Mouse (Mus musculus): ENCODE data around the gene Map3k4. TPM values are rescaled to one million over a fixed set of nuclear protein-coding genes. Genes with fewer than 3 reads are reported as not detected.

Gene Map3k4
- polyA plus RNA-seq, 1 experiment from 2014 or later: 39.7 TPM

- WGBS: 88% methylated on average over 9 of the region's 9 CpGs
- Histone ChIP-seq H3K27ac (ENCODE audit: low read depth, low read length) (no peak overlapping the region), H3K27me3 (replicated peaks; ENCODE audit: control insufficient read depth, insufficient read depth, low read length) (no peaks in the 10 kb centered on the region), H3K36me3 (ENCODE audit: control insufficient read depth, insufficient read depth, low read length) (no peaks in the 10 kb centered on the region), H3K4me2 (ENCODE audit: low read length) (no peak overlapping the region), H3K4me1 (ENCODE audit: control insufficient read depth, insufficient read depth, low read depth, low read length) (peaks cover 11% of the 10 kb centered on the region), H3K9me3 (ENCODE audit: control insufficient read depth, low read length) (no peaks in the 10 kb centered on the region), H3K4me3 (ENCODE audit: low read length) (no peak overlapping the region), H3K9ac (ENCODE audit: low read depth, low read length) (no peak overlapping the region)
- ATAC-seq: no peak
Observed at GRCm38 (mm10) chr17:12309493-12309892, 9.1 kb downstream of the Map3k4 start.

- H3K36me3 ChIP-seq (ENCODE audit: control insufficient read depth, insufficient read depth, low read length): no peaks in the 10 kb centered on the region
- H3K4me1 ChIP-seq (ENCODE audit: control insufficient read depth, insufficient read depth, low read depth, low read length): peaks cover 8% of the 10 kb centered on the region
- H3K4me3 ChIP-seq (ENCODE audit: low read length): no peak overlapping the region
- H3K27me3 ChIP-seq (replicated peaks; ENCODE audit: control insufficient read depth, insufficient read depth, low read length): no peaks in the 10 kb centered on the region
- no peak overlapping the region for H3K27ac ChIP-seq (ENCODE audit: low read depth, low read length)
- no peak for ATAC-seq
- no peak overlapping the region for H3K9ac ChIP-seq (ENCODE audit: low read depth, low read length)
- H3K9me3 ChIP-seq (ENCODE audit: control insufficient read depth, low read length): no peaks in the 10 kb centered on the region
- H3K4me2 ChIP-seq (ENCODE audit: low read length): no peak overlapping the region
- 74% methylated on average over 8 of the region's 8 CpGs for WGBS
Observed at GRCm38 (mm10) chr17:12309059-12309458, 9.5 kb downstream of the Map3k4 start.

GRCm38 (mm10) chr17:12307251-12308135 is 11.1 kb downstream of the Map3k4 start:
- no peaks in the 10 kb centered on the region for H3K9me3 ChIP-seq (ENCODE audit: control insufficient read depth, low read length)
- H3K4me1 ChIP-seq (ENCODE audit: control insufficient read depth, insufficient read depth, low read depth, low read length): peaks cover 8% of the 10 kb centered on the region
- no peak overlapping the region for H3K4me2 ChIP-seq (ENCODE audit: low read length)
- no peaks in the 10 kb centered on the region for H3K36me3 ChIP-seq (ENCODE audit: control insufficient read depth, insufficient read depth, low read length)
- no peak for ATAC-seq
- H3K27ac ChIP-seq (ENCODE audit: low read depth, low read length): no peak overlapping the region
- H3K9ac ChIP-seq (ENCODE audit: low read depth, low read length): no peak overlapping the region
- no peaks in the 10 kb centered on the region for H3K27me3 ChIP-seq (replicated peaks; ENCODE audit: control insufficient read depth, insufficient read depth, low read length)
- H3K4me3 ChIP-seq (ENCODE audit: low read length): no peak overlapping the region
- 82% methylated on average over 20 of the region's 20 CpGs for WGBS

DNA sequence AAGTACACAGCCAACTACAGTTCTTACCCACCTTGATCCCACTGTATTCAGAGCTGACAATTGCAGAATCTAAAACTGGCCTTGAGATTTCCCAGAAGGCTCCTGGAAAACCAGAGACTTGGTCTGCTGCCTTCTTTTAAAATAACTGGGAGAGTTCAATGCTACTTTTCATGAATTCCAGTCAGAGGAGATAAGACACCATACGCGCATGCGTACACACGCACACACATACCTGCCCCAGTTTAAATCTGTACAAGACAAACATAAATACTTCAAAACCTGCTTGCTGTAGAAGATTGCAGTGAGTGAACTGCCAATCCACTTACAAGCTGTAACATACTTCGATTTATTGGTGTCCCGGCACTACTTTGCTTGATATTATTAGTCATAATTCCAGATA is 13.9 kb downstream of the Map3k4 start:
- WGBS: 95% methylated on average over 6 of the region's 6 CpGs
- H3K27ac ChIP-seq (ENCODE audit: low read depth, low read length): no peak overlapping the region
- no peak overlapping the region for H3K4me2 ChIP-seq (ENCODE audit: low read length)
- peaks cover 24% of the 10 kb centered on the region for H3K4me1 ChIP-seq (ENCODE audit: control insufficient read depth, insufficient read depth, low read depth, low read length)
- H3K4me3 ChIP-seq (ENCODE audit: low read length): no peak overlapping the region
- no peaks in the 10 kb centered on the region for H3K36me3 ChIP-seq (ENCODE audit: control insufficient read depth, insufficient read depth, low read length)
- no peaks in the 10 kb centered on the region for H3K27me3 ChIP-seq (replicated peaks; ENCODE audit: control insufficient read depth, insufficient read depth, low read length)
- no peak for ATAC-seq
- no peak overlapping the region for H3K9ac ChIP-seq (ENCODE audit: low read depth, low read length)
- no peaks in the 10 kb centered on the region for H3K9me3 ChIP-seq (ENCODE audit: control insufficient read depth, low read length)

GRCm38 (mm10) chr17:12300896-12301706 is 17.5 kb downstream of the Map3k4 start:
- Histone ChIP-seq H3K9ac (ENCODE audit: low read depth, low read length) (no peak overlapping the region), H3K27me3 (replicated peaks; ENCODE audit: control insufficient read depth, insufficient read depth, low read length) (no peaks in the 10 kb centered on the region)
- WGBS: 46% methylated on average over 3 of the region's 3 CpGs

GRCm38 (mm10) chr17:12300127-12300675 is 18.4 kb downstream of the Map3k4 start:
- 0 out of 2 replicates have a peak overlapping the region, but pooled peaks have one; percentile 34 for H3K27ac ChIP-seq (ENCODE audit: low read depth, low read length)
- ATAC-seq: no peak
- no peaks in the 10 kb centered on the region for H3K9me3 ChIP-seq (ENCODE audit: control insufficient read depth, low read length)
- 44% methylated on average over 14 of the region's 14 CpGs for WGBS
- H3K9ac ChIP-seq (ENCODE audit: low read depth, low read length): no peak overlapping the region
- no peaks in the 10 kb centered on the region for H3K36me3 ChIP-seq (ENCODE audit: control insufficient read depth, insufficient read depth, low read length)
- no peak overlapping the region for H3K4me3 ChIP-seq (ENCODE audit: low read length)
- no peak overlapping the region for H3K4me2 ChIP-seq (ENCODE audit: low read length)
- peaks cover 17% of the 10 kb centered on the region for H3K4me1 ChIP-seq (ENCODE audit: control insufficient read depth, insufficient read depth, low read depth, low read length)
- no peaks in the 10 kb centered on the region for H3K27me3 ChIP-seq (replicated peaks; ENCODE audit: control insufficient read depth, insufficient read depth, low read length)

More at GRCm38 (mm10) chr17:12300896-12301706, 17.5 kb downstream of the Map3k4 start:
- Histone ChIP-seq H3K9me3 (ENCODE audit: control insufficient read depth, low read length) (no peaks in the 10 kb centered on the region), H3K4me1 (ENCODE audit: control insufficient read depth, insufficient read depth, low read depth, low read length) (peaks cover 17% of the 10 kb centered on the region), H3K36me3 (ENCODE audit: control insufficient read depth, insufficient read depth, low read length) (no peaks in the 10 kb centered on the region), H3K4me2 (ENCODE audit: low read length) (no peak overlapping the region), H3K4me3 (ENCODE audit: low read length) (no peak overlapping the region), H3K27ac (ENCODE audit: low read depth, low read length) (no peak overlapping the region)
- ATAC-seq: peak; percentile 39

- Histone ChIP-seq H3K9me3 (ENCODE audit: control insufficient read depth, low read length) (no peaks in the 10 kb centered on the region), H3K4me2 (ENCODE audit: low read length) (no peak overlapping the region), H3K27me3 (replicated peaks; ENCODE audit: control insufficient read depth, insufficient read depth, low read length) (no peaks in the 10 kb centered on the region), H3K27ac (ENCODE audit: low read depth, low read length) (no peak overlapping the region), H3K36me3 (ENCODE audit: control insufficient read depth, insufficient read depth, low read length) (no peaks in the 10 kb centered on the region), H3K4me3 (ENCODE audit: low read length) (no peak overlapping the region), H3K9ac (ENCODE audit: low read depth, low read length) (no peak overlapping the region), H3K4me1 (ENCODE audit: control insufficient read depth, insufficient read depth, low read depth, low read length) (peaks cover 17% of the 10 kb centered on the region)
- no peak for ATAC-seq
- WGBS: 71% methylated on average over 7 of the region's 7 CpGs
Observed at GRCm38 (mm10) chr17:12299371-12299770, 19.2 kb downstream of the Map3k4 start.

DNA sequence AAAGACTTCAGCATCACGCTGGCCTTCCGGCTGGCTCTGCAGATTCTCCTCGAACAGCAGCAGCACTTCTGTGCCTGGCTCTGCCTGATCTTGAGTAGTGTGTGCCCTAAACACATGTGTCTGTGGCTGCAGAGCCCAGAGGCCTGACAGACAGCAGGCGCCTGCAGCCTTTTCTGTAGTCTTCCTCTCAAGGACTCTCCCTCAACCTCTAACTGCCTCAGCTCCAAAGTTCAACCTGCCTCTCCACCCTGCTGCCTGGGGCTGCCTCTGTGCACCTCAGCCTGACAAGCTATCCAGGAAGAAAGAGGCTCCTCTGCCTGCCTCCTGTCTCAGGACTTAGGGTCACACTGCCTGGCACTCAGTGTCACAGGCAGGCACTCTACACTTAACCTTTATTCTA is 20.6 kb downstream of the Map3k4 start:
- Histone ChIP-seq H3K9me3 (ENCODE audit: control insufficient read depth, low read length) (no peaks in the 10 kb centered on the region), H3K27me3 (replicated peaks; ENCODE audit: control insufficient read depth, insufficient read depth, low read length) (no peaks in the 10 kb centered on the region), H3K36me3 (ENCODE audit: control insufficient read depth, insufficient read depth, low read length) (no peaks in the 10 kb centered on the region), H3K9ac (ENCODE audit: low read depth, low read length) (no peak overlapping the region), H3K4me3 (ENCODE audit: low read length) (no peak overlapping the region), H3K27ac (ENCODE audit: low read depth, low read length) (no peak overlapping the region), H3K4me1 (ENCODE audit: control insufficient read depth, insufficient read depth, low read depth, low read length) (peaks cover 27% of the 10 kb centered on the region), H3K4me2 (ENCODE audit: low read length) (no peak overlapping the region)
- WGBS: 81% methylated on average over 4 of the region's 4 CpGs
- no peak for ATAC-seq

DNA sequence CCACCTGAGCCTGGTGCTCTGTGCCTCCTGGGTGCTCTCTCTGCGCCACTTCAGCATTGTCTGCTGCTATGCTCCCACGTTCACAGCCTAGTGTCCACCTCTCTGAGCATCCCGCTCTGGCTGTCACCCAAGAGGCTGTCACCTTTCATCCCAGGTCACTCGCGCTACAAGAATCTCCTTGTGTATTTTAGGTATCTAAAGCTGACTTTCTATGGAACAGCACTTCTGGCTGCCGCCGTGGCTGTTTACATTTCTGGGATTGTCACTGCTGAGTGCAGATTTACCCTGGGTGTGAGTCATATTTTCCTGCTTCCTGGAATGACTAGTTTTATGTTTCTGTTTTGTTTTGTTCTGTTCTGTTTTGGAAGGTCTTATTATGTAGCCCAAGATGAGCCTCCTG is 21.3 kb downstream of the Map3k4 start:
- H3K9ac ChIP-seq (ENCODE audit: low read depth, low read length): no peak overlapping the region
- ATAC-seq: no peak
- no peak overlapping the region for H3K27ac ChIP-seq (ENCODE audit: low read depth, low read length)
- no peaks in the 10 kb centered on the region for H3K36me3 ChIP-seq (ENCODE audit: control insufficient read depth, insufficient read depth, low read length)
- 71% methylated on average over 7 of the region's 7 CpGs for whole genome bisulfite sequencing
- no peaks in the 10 kb centered on the region for H3K27me3 ChIP-seq (replicated peaks; ENCODE audit: control insufficient read depth, insufficient read depth, low read length)
- no peak overlapping the region for H3K4me2 ChIP-seq (ENCODE audit: low read length)
- no peak overlapping the region for H3K4me3 ChIP-seq (ENCODE audit: low read length)
- H3K4me1 ChIP-seq (ENCODE audit: control insufficient read depth, insufficient read depth, low read depth, low read length): peaks cover 33% of the 10 kb centered on the region
- no peaks in the 10 kb centered on the region for H3K9me3 ChIP-seq (ENCODE audit: control insufficient read depth, low read length)

Measured in hindbrain, embryonic 16.5 days (tissue).